Mouse (Mus musculus) heart, postnatal 0 days (tissue): ENCODE results near the gene Iqcf3.

Source experiments
- CTCF ChIP-seq: IDR thresholded peaks from 2 replicates; pipeline ENCODE4 v1.5.1; 2016; ENCODE audit warnings: antibody characterized with exemption, control low read depth, low read depth
- EP300 ChIP-seq: IDR thresholded peaks from 2 replicates; pipeline ENCODE4 v1.6.1; 2016; ENCODE audit warnings: antibody characterized with exemption, low read depth

DNA sequence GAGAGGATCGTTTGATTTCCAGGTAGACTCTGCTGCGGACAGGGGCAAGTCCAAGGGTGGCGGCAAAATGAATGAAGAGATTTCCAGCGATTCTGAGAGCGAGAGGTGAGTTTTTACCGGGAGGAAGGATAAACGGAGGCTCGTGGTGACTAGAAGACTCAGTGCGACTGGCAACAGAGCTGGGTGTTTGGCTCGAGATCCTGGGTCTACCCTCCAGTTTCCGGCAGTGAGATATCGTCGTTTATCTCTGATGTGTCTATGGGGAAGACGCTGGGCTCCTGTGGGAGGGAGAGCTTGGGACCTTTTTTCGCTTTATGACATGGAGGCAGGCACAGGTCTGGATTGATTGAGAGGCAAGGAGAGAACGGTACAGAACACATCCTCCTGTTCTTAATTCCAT lies 83.8 kb downstream of the Iqcf3 start:
- TF ChIP-seq CTCF (no peak), EP300 (no peak)
